Mouse (Mus musculus) megakaryocyte, embryonic 14.5 days (primary cell): Measurements from ENCODE around the gene Gcn1l1.

ENCODE experiments used
- FLI1 ChIP-seq: IDR thresholded peaks from 2 replicates; pipeline ENCODE4 v1.6.1; 2012; ENCODE audit warnings: low read length, inconsistent platforms, mixed read lengths
- GATA1 ChIP-seq: IDR thresholded peaks from 3 replicates; pipeline ENCODE4 v1.6.1; 2012; ENCODE audit warnings: mixed read lengths, low read length, inconsistent platforms, borderline replicate concordance

- TF ChIP-seq GATA1 (no peak), FLI1 (no peak)
Observed at GRCm38 (mm10) chr5:115591028-115591427, 26.0 kb downstream of the Gcn1l1 start.
